Mouse (Mus musculus): ENCODE results near the gene Arhgap29. TPM values are rescaled to one million over a fixed set of nuclear protein-coding genes. Genes with fewer than 3 reads are reported as not detected.

Gene Arhgap29
- polyA plus RNA-seq, 1 experiment from 2014 or later, result 0.23 TPM

DNA sequence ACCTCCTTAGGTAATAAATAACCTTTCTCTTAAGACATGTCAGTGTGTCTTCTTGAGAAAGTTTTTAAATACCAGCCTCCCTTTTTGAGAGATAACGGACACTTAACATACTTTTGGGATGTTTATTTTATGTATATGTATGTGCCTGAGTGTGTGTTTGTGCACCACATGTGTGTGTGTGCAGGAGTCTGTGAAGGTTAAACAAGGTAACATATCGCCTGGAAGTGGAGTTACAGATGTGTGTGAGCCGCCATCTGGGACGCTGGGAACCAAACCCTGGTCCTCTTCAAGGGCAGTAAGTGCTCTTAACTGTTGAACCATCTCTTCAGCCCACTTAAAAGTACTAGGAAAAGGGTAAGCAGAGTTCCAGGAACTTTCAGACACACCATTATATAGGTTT, 3.2 kb downstream of the Arhgap29 start:
- H3K27ac ChIP-seq, result no peak overlapping the region
- H3K36me3 ChIP-seq (ENCODE audit: inconsistent target), result no peaks in the 10 kb centered on the region
- H3K79me2 ChIP-seq (ENCODE audit: inconsistent target), result no peaks in the 10 kb centered on the region
- 97% methylated on average over 4 of the region's 4 CpGs for WGBS (ENCODE audit: missing documents)
- no peak overlapping the region for H3K4me3 ChIP-seq (ENCODE audit: inconsistent target)

DNA sequence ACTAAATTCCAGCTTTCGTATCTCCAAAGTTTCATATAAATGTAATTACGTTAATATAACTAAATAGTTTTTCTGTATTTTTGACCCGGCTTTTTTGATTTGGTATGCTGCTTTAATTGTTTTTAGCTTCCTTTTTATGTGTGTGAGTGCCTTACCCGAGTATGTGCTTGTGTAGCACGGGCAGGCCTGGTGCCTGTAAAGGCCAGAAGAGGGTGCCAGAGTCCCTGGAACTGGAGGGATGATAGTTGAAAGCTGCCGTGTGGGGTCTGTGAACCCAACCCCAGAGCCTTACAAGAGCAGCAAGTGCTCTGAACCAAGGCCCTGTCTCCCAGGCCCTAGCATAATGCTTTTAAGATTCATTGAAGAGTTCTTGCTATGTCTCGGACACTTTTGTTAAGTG, 4.4 kb downstream of the Arhgap29 start:
- H3K27ac ChIP-seq, result no peak overlapping the region
- no peaks in the 10 kb centered on the region for H3K36me3 ChIP-seq (ENCODE audit: inconsistent target)
- H3K79me2 ChIP-seq (ENCODE audit: inconsistent target), result no peaks in the 10 kb centered on the region
- WGBS (ENCODE audit: missing documents), result 91% methylated on average over 7 of the region's 7 CpGs
- H3K4me3 ChIP-seq (ENCODE audit: inconsistent target), result no peak overlapping the region

DNA sequence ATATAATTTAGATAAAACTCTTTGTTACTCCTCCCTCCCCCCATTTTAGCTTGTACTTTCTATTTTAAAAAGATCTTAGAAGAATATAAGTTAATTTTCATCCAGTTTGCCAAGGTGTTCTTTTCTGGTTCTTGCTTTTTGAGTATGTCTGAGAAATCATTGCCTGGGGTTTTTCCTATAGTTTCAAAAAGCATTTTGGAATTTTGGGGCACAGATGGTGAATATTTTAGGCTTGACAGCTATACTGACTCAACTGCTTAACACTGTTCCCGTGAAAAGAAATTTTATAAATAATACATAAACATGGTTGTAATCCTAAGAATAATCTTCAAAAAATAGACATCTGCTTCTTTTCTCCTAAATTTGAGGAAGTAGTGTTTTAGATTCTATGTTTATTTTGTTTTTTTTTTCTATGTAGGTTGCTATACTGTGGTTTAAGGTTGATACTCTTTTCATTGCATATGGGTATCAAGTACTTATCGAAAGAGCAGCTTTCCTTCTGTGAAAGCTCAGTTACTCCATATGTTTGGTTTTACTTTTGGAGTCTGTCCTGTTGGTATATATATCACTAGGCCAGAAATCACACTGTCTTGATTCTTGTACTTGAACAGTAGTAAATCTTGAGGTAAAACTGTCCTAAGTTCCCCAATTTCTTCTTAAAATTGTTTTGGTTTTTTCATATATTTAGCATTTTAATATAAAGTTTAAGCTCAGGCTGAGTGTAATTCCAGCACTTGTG, 5.4 kb downstream of the Arhgap29 start:
- H3K79me2 ChIP-seq (ENCODE audit: inconsistent target), result no peaks in the 10 kb centered on the region
- WGBS (ENCODE audit: missing documents), result 84% methylated on average over 2 of the region's 2 CpGs
- H3K36me3 ChIP-seq (ENCODE audit: inconsistent target), result no peaks in the 10 kb centered on the region
- no peak overlapping the region for H3K4me3 ChIP-seq (ENCODE audit: inconsistent target)
- H3K27ac ChIP-seq, result no peak overlapping the region

DNA sequence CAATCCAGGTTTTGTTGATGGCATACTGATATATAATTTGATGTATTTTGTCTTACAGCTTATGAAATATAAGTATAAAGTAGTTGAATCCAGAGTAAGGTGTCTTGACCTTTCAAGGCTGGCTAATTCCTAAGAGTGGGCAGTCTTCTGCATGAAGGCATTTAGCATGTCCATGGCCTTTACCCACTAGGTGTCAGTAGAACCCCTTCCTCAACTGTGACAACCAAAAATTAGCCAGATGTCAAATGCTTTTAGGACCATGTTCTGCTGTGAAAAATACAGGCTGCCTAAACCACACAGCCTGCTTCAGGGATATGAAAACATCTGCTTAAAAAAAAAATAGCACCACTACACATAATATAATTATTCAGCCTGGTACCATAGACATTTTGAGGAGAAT, 11.8 kb downstream of the Arhgap29 start:
- H3K27ac ChIP-seq, result no peak overlapping the region
- H3K79me2 ChIP-seq (ENCODE audit: inconsistent target), result no peaks in the 10 kb centered on the region
- H3K36me3 ChIP-seq (ENCODE audit: inconsistent target), result no peaks in the 10 kb centered on the region
- no peak overlapping the region for H3K4me3 ChIP-seq (ENCODE audit: inconsistent target)

DNA sequence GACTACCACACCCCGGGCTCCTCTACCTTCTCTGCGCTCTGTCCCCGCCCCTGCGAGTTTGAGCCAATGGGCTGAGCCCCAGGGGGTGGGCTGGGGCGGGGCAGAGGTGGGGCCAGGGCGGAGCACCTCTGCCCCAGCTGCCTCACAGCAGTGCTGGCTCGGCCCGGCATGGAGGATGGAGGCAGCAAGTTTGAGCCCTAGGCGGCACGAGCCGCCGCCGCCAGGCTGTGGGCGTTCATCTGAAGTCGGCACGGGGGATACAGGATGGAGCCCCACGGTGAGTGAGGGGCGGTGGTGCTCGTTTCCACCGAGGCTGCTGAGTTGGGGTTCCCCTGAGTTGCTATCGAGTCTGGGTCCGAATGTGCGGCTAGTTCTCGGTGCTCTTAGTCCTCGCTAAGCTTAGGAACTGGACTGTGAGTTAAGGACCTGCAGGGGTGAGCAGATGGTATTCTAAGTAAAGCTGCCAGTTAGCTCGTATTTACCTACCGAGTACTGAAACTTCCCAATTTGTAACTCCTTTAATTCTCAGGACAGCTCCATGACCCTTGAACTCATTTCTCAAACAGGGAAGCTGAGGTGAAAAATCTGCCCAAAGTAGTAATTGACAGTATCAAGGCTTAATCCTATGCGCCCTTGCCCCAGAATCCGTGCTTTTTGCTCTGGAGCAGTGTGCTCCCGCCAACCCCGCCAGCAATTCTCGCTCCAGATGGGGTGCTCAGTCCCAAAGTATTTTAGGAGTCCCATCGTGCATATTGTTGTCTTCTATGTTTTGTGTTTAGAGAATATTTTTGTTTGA, 15.5 kb downstream of the Arhgap29 start:
- Histone ChIP-seq H3K27ac (no peak overlapping the region), H3K4me3 (ENCODE audit: inconsistent target) (peak overlapping the region; percentile 34), H3K36me3 (ENCODE audit: inconsistent target) (no peaks in the 10 kb centered on the region), H3K79me2 (ENCODE audit: inconsistent target) (no peaks in the 10 kb centered on the region)
- 10% methylated on average over 33 of the region's 33 CpGs for WGBS (ENCODE audit: missing documents)

DNA sequence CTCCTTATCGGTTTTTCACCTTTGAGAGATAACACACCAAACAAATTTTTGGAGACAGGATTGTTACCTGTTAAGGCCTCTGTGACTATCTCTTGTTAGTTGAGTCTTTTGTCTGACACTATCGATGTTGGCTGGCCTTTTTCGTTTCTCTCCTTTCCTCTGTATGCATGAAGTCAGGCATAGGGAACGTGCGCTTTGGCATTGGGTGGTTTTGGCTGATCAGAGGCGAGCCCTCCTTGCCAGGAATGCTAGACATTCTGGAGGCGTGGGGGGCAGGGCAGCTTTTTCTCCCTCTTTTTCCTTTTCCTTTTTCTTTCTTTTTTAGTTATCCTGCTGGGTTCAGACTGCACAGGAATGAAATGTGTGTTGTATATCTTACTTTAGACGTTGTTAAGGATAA, 16.3 kb downstream of the Arhgap29 start:
- H3K36me3 ChIP-seq (ENCODE audit: inconsistent target), result no peaks in the 10 kb centered on the region
- no peak overlapping the region for H3K4me3 ChIP-seq (ENCODE audit: inconsistent target)
- WGBS (ENCODE audit: missing documents), result 80% methylated on average over 8 of the region's 8 CpGs
- H3K79me2 ChIP-seq (ENCODE audit: inconsistent target), result no peaks in the 10 kb centered on the region
- no peak overlapping the region for H3K27ac ChIP-seq

DNA sequence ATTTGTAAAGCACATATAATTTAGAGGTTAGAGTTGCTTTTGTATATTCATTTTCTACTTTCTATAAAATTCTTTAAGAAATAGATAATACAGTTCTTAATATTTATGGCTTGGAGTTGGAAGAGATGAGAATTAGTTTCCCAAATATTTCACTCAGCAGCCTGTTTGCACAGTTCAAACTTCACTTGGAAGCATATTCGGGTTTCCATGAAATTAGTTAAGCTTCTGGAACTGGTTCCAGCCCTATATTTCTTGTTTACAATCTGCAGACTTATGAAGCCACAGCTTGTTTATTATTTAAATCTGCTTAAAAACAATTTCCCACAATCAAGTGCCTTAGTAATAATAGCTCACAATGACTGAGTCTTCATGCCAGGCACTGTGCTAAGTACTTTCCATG, 17.1 kb downstream of the Arhgap29 start:
- WGBS (ENCODE audit: missing documents), result 100% methylated on average over 1 of the region's 1 CpGs
- H3K27ac ChIP-seq, result no peak overlapping the region
- no peak overlapping the region for H3K4me3 ChIP-seq (ENCODE audit: inconsistent target)
- no peaks in the 10 kb centered on the region for H3K36me3 ChIP-seq (ENCODE audit: inconsistent target)
- H3K79me2 ChIP-seq (ENCODE audit: inconsistent target), result no peaks in the 10 kb centered on the region

DNA sequence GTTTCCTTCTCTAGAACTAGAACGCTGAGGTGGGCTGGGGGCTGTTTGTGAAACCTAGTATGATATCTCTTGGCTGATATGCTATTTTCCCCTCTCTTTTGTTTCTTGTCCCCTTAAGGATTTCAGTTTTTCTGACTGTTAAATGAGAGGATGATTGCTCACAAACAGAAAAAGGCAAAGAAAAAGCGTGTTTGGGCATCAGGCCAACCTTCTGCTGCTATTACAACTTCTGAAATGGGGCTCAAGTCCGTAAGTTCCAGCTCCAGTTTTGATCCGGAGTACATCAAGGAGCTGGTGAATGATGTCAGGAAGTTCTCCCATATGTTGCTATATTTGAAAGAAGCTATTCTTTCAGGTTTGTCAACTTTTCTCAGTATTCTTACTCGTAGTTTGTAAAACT, 21.4 kb downstream of the Arhgap29 start:
- Histone ChIP-seq H3K79me2 (ENCODE audit: inconsistent target) (no peaks in the 10 kb centered on the region), H3K27ac (no peak overlapping the region), H3K36me3 (ENCODE audit: inconsistent target) (no peaks in the 10 kb centered on the region), H3K4me3 (ENCODE audit: inconsistent target) (no peak overlapping the region)
- 92% methylated on average over 5 of the region's 5 CpGs for WGBS (ENCODE audit: missing documents)

DNA sequence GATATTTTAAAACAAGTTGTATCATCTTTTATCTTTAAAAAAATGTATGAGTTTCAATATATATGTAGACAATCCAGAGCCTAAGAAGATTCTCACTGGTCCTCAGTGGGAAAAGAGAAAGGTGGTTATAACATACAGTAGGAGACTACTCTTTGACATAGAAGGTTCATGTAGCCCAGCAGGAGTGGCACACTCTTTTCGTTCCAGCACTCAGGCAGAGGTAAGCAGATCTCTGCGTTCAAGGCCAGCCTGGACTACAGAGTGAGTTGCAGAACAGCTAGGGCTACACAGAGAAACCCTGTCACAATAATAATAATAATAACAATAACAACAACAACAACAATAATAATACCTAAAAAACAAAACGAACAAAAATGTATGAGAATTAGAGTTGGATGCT, 23.0 kb downstream of the Arhgap29 start:
- H3K36me3 ChIP-seq (ENCODE audit: inconsistent target), result no peaks in the 10 kb centered on the region
- WGBS (ENCODE audit: missing documents), result 92% methylated on average over 2 of the region's 3 CpGs
- no peaks in the 10 kb centered on the region for H3K79me2 ChIP-seq (ENCODE audit: inconsistent target)
- H3K4me3 ChIP-seq (ENCODE audit: inconsistent target), result no peak overlapping the region
- no peak overlapping the region for H3K27ac ChIP-seq

DNA sequence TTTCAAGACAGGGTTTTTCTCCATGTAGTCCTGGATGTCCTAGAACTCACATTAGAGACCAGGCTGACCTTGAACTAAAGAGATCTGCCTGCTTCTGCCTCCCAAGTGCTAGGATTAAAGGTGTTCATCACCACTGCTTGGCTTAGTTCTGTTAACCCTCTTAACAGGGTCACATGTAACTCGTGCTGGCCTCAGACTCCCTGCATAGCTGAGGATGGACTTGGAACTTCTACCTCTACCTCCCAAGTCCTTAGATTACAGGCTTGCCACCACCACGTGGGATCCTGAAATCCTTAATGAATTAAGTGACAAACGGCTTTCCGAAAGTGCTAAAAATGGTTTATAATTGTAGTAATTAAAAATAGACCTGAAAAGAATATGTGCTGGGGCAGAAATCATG, 29.0 kb downstream of the Arhgap29 start:
- H3K36me3 ChIP-seq (ENCODE audit: inconsistent target), result no peaks in the 10 kb centered on the region
- no peak overlapping the region for H3K27ac ChIP-seq
- H3K4me3 ChIP-seq (ENCODE audit: inconsistent target), result no peak overlapping the region
- 92% methylated on average over 4 of the region's 4 CpGs for WGBS (ENCODE audit: missing documents)
- no peaks in the 10 kb centered on the region for H3K79me2 ChIP-seq (ENCODE audit: inconsistent target)

DNA sequence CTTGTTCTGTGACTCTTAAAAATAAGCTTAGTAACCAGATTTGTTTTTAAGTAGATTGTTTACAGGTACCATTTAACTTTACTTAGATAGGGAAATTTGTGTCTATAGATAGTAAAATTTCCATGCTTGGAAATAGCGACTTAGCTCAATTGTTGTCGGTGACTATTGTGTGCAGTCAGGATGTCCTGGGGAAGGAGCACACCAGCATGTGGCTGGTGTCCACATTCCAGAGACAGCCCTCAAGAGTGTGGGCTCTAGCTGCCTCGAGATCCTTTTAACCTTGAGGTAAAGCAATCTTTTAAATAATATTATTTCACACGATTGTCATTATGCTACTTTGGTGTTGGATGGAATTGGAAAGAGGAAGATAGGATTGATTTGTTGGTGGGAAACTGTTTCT, 30.1 kb downstream of the Arhgap29 start:
- Histone ChIP-seq H3K4me3 (ENCODE audit: inconsistent target) (no peak overlapping the region), H3K36me3 (ENCODE audit: inconsistent target) (no peaks in the 10 kb centered on the region), H3K79me2 (ENCODE audit: inconsistent target) (no peaks in the 10 kb centered on the region), H3K27ac (no peak overlapping the region)
- WGBS (ENCODE audit: missing documents), result 27% methylated on average over 4 of the region's 4 CpGs

DNA sequence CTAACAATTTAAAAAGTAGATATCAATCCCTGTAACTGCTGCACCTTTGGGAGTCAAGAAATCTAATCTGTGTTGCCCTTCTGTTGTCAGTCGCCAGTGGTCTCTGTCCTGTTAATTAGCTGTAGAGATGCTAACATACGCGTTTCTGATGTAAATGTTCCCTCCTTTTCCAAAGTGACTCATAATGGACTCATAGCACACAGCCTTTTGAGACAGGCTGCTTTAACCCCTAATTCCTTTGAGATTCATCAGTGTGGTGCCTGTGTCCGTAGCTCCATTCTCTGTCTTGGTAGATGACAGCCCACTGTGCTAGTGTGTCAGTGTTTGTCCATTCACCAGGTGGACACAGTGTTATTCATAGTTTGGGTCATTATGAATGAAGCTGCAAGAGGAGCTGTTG, 42.8 kb downstream of the Arhgap29 start:
- 98% methylated on average over 4 of the region's 4 CpGs for WGBS (ENCODE audit: missing documents)
- Histone ChIP-seq H3K79me2 (ENCODE audit: inconsistent target) (no peaks in the 10 kb centered on the region), H3K4me3 (ENCODE audit: inconsistent target) (no peak overlapping the region), H3K36me3 (ENCODE audit: inconsistent target) (no peaks in the 10 kb centered on the region), H3K27ac (no peak overlapping the region)

DNA sequence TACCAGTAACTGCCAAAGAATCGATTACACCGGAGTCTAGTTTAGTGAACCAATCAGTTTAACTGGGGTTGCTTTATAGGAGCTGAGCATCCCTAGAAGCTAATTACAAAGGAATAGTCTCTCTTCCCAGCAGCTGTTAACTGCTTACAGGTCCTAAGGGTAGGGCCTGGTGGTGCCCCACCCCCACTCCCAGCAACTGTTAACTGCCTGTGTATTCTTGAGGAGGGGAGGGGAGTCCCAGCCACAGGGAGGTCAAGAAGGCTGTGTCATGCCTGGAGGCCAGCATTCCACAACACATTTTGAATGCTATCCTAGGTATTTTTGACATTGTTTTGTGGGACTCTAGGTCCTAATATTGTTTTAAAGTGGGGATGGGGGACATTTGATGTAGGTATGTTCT, 47.6 kb downstream of the Arhgap29 start:
- Histone ChIP-seq H3K79me2 (ENCODE audit: inconsistent target) (no peaks in the 10 kb centered on the region), H3K36me3 (ENCODE audit: inconsistent target) (no peaks in the 10 kb centered on the region), H3K4me3 (ENCODE audit: inconsistent target) (no peak overlapping the region), H3K27ac (no peak overlapping the region)
- 86% methylated on average over 2 of the region's 2 CpGs for WGBS (ENCODE audit: missing documents)

DNA sequence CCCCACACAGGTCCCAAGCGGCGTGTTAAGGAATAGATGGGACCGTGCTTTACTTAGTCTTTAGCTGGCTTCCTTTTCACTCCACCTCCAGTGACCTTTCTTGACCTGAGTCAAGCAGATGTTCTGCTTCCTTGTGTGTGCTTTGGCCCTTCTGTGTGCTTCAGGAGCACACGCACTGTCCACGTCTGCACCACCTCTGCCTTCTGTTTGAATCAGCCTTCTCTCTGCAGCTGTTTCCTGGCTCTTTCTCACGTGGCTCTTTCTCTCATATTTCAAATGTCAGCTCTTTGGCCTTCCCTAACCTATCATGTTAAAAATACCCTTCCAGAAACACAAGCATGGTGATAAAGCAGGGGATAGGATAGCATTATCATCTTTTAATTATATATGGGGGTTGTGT, 49.2 kb downstream of the Arhgap29 start:
- Histone ChIP-seq H3K4me3 (ENCODE audit: inconsistent target) (no peak overlapping the region), H3K27ac (no peak overlapping the region), H3K36me3 (ENCODE audit: inconsistent target) (no peaks in the 10 kb centered on the region), H3K79me2 (ENCODE audit: inconsistent target) (no peaks in the 10 kb centered on the region)
- 56% methylated on average over 6 of the region's 6 CpGs for WGBS (ENCODE audit: missing documents)

DNA sequence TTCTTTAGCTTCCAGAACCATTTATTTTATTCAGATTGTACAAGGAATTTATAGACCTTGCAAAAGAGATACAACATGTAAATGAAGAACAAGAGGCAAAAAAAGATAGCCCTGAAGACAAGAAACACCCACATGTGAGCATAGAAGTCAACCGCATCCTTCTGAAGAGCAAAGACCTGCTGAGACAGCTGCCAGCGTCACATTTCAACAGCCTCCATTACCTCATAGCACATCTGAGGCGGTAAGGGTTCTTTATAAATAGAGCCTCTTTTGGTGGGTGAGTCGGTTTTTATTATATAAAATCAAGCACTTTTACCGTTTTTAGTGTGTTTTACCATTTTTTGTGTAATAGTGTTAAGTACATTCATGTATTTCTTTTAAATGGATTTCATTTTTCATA, 57.5 kb downstream of the Arhgap29 start:
- Histone ChIP-seq H3K79me2 (ENCODE audit: inconsistent target) (no peaks in the 10 kb centered on the region), H3K36me3 (ENCODE audit: inconsistent target) (no peaks in the 10 kb centered on the region), H3K27ac (no peak overlapping the region), H3K4me3 (ENCODE audit: inconsistent target) (no peak overlapping the region)
- whole genome bisulfite sequencing (ENCODE audit: missing documents), result 92% methylated on average over 5 of the region's 5 CpGs
